Mouse (Mus musculus) heart, adult 18-20 months (tissue): ENCODE measurements around the gene Llph. TPM values are rescaled to one million over a fixed set of nuclear protein-coding genes. Genes with fewer than 3 reads are reported as not detected.

Experiments
- DNase-seq, 2 experiments: peaks; one replicate each; pipeline ENCODE4 v3.0.0; 2021 to 2022; ENCODE audit warnings: mixed read lengths in 1 of 2
- total RNA-seq, 2 experiments: library from RNA; stranded (reverse); gene quantifications; 2 replicates each; pipeline ENCODE4 v1.2.3; 2021

The Llph gene
- total RNA-seq, 2 experiments from 2014 or later, result 8.3 to 9.9 TPM

GRCm38 (mm10) chr10:120218996-120219395 is 7.9 kb upstream of the Llph start:
- DNase-seq, result no peak

GRCm38 (mm10) chr10:120219578-120220359 is 7.1 kb upstream of the Llph start:
- peak in 1 of 2 experiments; percentile 44 for DNase-seq

- DNase-seq, result no peak
Observed at GRCm38 (mm10) chr10:120220776-120221175, 6.1 kb upstream of the Llph start.

GRCm38 (mm10) chr10:120231718-120232117 is 4.8 kb downstream of the Llph start:
- peak; percentile 56 to 77 for DNase-seq

GRCm38 (mm10) chr10:120233655-120234367 is 6.9 kb downstream of the Llph start:
- peak; percentile 39 to 81 for DNase-seq

- DNase-seq, result no peak
Observed at GRCm38 (mm10) chr10:120236855-120237254, 10.0 kb downstream of the Llph start.

GRCm38 (mm10) chr10:120238241-120238640 is 11.4 kb downstream of the Llph start:
- no peak for DNase-seq

- DNase-seq, result no peak
Observed at GRCm38 (mm10) chr10:120239476-120239875, 12.6 kb downstream of the Llph start.

- DNase-seq, result no peak
Observed at GRCm38 (mm10) chr10:120242421-120242820, 15.6 kb downstream of the Llph start.

GRCm38 (mm10) chr10:120245681-120246080 is 18.8 kb downstream of the Llph start:
- DNase-seq, result no peak

GRCm38 (mm10) chr10:120246994-120247750 is 20.3 kb downstream of the Llph start:
- DNase-seq, result peak; percentile 47 to 64

- no peak for DNase-seq
Observed at GRCm38 (mm10) chr10:120250911-120251683, 24.2 kb downstream of the Llph start.

GRCm38 (mm10) chr10:120251791-120252190 is 24.9 kb downstream of the Llph start:
- no peak for DNase-seq

GRCm38 (mm10) chr10:120252800-120253199 is 25.9 kb downstream of the Llph start:
- no peak for DNase-seq

- DNase-seq, result peak; percentile 9 to 60
Observed at GRCm38 (mm10) chr10:120257231-120257630, 30.4 kb downstream of the Llph start.

- DNase-seq, result no peak
Observed at GRCm38 (mm10) chr10:120267790-120268189, 40.9 kb downstream of the Llph start.

- DNase-seq, result no peak
Observed at GRCm38 (mm10) chr10:120269946-120270345, 43.1 kb downstream of the Llph start.

GRCm38 (mm10) chr10:120270777-120271176 is 43.9 kb downstream of the Llph start:
- DNase-seq, result peak; percentile 18 to 66

- no peak for DNase-seq
Observed at GRCm38 (mm10) chr10:120271318-120271717, 44.4 kb downstream of the Llph start.

GRCm38 (mm10) chr10:120271879-120272269 is 45.0 kb downstream of the Llph start:
- no peak for DNase-seq

GRCm38 (mm10) chr10:120272270-120272883 is 45.5 kb downstream of the Llph start:
- DNase-seq, result no peak
